Mouse (Mus musculus): ENCODE results near the gene Ap1m1.

DNA sequence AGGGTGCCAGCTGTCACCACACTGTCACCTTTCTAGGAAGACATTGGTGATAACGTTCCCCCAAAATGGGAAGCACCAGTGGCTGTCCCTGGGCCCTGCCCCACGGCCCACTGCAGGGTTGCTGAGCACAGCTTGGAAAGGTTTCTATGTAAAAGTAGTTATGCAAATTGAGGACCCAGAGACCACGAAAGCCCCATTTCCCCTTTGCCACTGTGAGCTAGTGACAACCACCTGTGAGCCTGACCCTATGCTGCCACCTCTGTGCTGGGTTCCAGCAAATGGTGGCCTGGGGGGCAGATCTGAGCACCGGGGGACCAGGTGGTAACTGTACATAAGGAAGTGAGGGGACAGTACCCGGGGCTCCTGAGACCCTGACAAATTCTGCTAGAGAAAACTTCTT, 34.0 kb downstream of the Ap1m1 start:
- TF ChIP-seq CTCF (IDR thresholded peaks at IDR 0.05; ENCODE audit: extremely low read depth, insufficient read length, insufficient replicate concordance, low read depth, low read length) (no peak), POLR2A (IDR thresholded peaks at IDR 0.05; ENCODE audit: low read depth, low read length) (no peak)

All from small intestine, adult 2 months (tissue).